Mouse (Mus musculus): ENCODE data around the gene Rbm5. TPM values are rescaled to one million over a fixed set of nuclear protein-coding genes. Genes with fewer than 3 reads are reported as not detected.

Rbm5 gene
- polyA plus RNA-seq (2012; rRNA removed) = 18.1 and 30.1 TPM in 2 replicates

DNA sequence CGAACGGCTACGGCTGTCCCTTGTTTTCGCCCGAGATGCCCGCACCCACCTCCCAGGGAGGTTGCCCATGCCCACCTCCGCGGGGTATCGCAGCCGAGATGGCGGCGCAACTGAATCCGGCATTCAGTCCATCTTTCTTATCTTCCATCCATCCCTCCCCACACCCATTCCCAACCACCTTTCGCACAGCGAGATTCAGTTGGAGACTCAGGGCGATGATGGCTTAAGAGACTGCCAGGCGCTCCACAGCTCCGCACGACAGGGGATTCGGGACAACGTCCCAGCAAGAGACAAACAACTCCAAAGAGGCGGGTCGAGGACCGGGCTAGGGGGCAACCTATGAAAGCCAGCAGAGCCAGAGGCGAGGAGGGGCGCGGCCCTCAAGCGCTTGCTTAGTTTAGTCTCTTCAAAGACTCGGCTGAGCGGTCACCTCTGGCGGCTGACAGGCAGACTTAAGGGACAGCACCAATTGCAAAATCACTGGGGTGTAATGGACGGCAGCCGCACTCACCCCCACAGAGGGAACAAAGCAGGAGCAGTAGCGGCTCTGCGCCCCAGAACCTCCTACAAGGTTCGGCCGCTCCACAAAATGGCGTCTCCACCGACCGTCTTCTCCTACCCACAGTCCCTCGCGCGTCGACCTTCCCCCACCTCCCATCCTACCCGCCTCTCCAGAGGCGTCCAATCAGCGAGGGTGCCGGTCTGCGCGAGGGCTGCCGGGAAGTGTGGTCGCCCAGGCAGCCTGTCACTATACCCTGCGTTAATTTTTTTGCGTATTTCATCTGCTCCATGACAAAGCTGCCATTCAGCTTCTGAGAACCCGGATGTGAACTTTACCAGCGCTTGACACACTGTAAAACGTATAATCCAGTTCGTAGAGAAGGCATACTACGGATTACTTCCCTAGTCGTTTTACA, at the start of gene Rbm5:
TSS of gene Rbm5 (minus strand) at position 623 of the 917 bp plus-strand sequence.

DNA sequence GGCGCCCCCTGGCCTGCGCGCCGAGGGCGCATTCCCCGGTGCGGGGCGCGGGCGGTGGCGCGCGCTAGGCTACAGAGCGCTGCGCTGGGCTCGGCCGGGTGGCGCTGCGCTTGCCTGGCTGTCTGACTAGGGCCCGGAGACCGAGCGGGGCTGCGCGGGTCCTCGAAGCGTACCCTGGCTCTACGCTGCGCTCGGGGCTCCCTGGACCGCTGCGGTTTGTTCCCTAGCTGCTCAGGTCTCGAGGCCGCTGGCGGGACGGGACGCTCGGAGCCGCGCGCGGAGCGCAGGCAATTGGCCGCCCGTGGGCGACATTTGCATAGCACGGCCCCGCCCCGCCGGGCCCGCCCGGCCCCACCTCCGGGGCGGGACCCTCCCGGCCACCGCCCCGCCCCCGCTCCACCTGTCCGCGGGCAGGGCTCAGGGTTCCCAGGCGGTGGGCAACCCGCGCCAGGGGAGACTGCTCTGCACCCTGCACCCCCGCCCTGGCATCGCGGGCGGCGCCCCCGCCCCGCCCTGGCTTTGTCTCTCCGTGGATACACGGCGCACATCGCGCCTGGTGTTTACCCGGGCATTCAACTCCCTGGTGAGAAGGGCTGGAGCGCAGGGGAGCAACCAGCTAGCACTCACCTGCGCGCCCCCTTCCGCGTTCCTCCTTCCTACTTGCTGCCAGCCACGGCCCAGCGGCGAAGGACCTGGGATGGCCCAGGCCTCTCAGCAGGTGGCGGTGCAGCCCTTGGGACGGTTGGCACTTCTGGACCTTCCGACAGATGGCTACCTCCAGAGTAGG, 60.9 kb downstream of the Rbm5 start, which contains the start of gene Sema3f:
TSS of gene Sema3f (minus strand) at position 779 of the 787 bp plus-strand sequence.

Other genes starting within 250 kb of the Rbm5 start
- 32.7 and 37.1 TPM in 2 replicates for gene Tmem115, start 237.1 kb downstream of the Rbm5 start, polyA plus RNA-seq (2012; rRNA removed)
- gene Cyb561d2, start 228.8 kb downstream of the Rbm5 start, polyA plus RNA-seq (2012; rRNA removed) = 25.6 and 37.6 TPM in 2 replicates
- 14.9 and 16.0 TPM in 2 replicates for gene Nprl2, start 228.8 kb downstream of the Rbm5 start, polyA plus RNA-seq (2012; rRNA removed)
- gene Zmynd10, start 223.7 kb downstream of the Rbm5 start, polyA plus RNA-seq (2012; rRNA removed) = 1.4 and 1.6 TPM in 2 replicates
- 6.2 and 7.0 TPM in 2 replicates for gene Rassf1, start 219.4 kb downstream of the Rbm5 start, polyA plus RNA-seq (2012; rRNA removed)
- gene Tusc2, start 207.7 kb downstream of the Rbm5 start, polyA plus RNA-seq (2012; rRNA removed) = 33.1 and 49.5 TPM in 2 replicates
- 32.6 and 36.0 TPM in 2 replicates for gene Hyal2, start 203.1 kb downstream of the Rbm5 start, polyA plus RNA-seq (2012; rRNA removed)
- gene Hyal1, start 194.1 kb downstream of the Rbm5 start, polyA plus RNA-seq (2012; rRNA removed) = 3.7 and 3.8 TPM in 2 replicates
- gene Naa80, start 192.1 kb downstream of the Rbm5 start, polyA plus RNA-seq (2012; rRNA removed) = 47.1 and 49.7 TPM in 2 replicates
- gene Hyal3, start 190.2 kb downstream of the Rbm5 start, polyA plus RNA-seq (2012; rRNA removed) = 0.41 and 0.94 TPM in 2 replicates
- 36.5 and 38.2 TPM in 2 replicates for gene Ifrd2, start 183.4 kb downstream of the Rbm5 start, polyA plus RNA-seq (2012; rRNA removed)
- gene Sema3b, start 161.8 kb downstream of the Rbm5 start, polyA plus RNA-seq (2012; rRNA removed) = 22.4 and 24.1 TPM in 2 replicates
- gene Gnai2, start 135.6 kb downstream of the Rbm5 start, polyA plus RNA-seq (2012; rRNA removed) = 139 and 164 TPM in 2 replicates
- 7.5 and 9.4 TPM in 2 replicates for gene Slc38a3, start 101.5 kb downstream of the Rbm5 start, polyA plus RNA-seq (2012; rRNA removed)
- 0.08 and 0.12 TPM in 2 replicates for gene Gnat1, start 91.3 kb downstream of the Rbm5 start, polyA plus RNA-seq (2012; rRNA removed)
- gene Sema3f, start 60.5 kb downstream of the Rbm5 start, polyA plus RNA-seq (2012; rRNA removed) = 78.9 and 92.8 TPM in 2 replicates
- gene Rbm6, start 102.2 kb upstream of the Rbm5 start, polyA plus RNA-seq (2012; rRNA removed) = 4.0 and 5.3 TPM in 2 replicates
- 38.1 and 50.7 TPM in 2 replicates for gene Mon1a, start 117.2 kb upstream of the Rbm5 start, polyA plus RNA-seq (2012; rRNA removed)
- gene Mst1r, start 135.9 kb upstream of the Rbm5 start, polyA plus RNA-seq (2012; rRNA removed) = 78.7 and 86.7 TPM in 2 replicates
- not detected in 2 replicates for gene Actl11, start 157.5 kb upstream of the Rbm5 start, polyA plus RNA-seq (2012; rRNA removed)
- 0.16 and 0.43 TPM in 2 replicates for gene Camkv, start 164.7 kb upstream of the Rbm5 start, polyA plus RNA-seq (2012; rRNA removed)
- 0.88 and 2.2 TPM in 2 replicates for gene Traip, start 179.1 kb upstream of the Rbm5 start, polyA plus RNA-seq (2012; rRNA removed)
- 24.3 and 29.0 TPM in 2 replicates for gene Uba7, start 204.5 kb upstream of the Rbm5 start, polyA plus RNA-seq (2012; rRNA removed)
- 0.04 TPM in 1 of 2 replicates, not detected in the other for gene Gm20661, start 212.1 kb upstream of the Rbm5 start, polyA plus RNA-seq (2012; rRNA removed)
- gene Inka1, start 214.9 kb upstream of the Rbm5 start, polyA plus RNA-seq (2012; rRNA removed) = 8.1 and 8.3 TPM in 2 replicates
- gene Cdhr4, start 221.5 kb upstream of the Rbm5 start, polyA plus RNA-seq (2012; rRNA removed) = 0.63 and 0.74 TPM in 2 replicates
- gene Gm20662, start 225.4 kb upstream of the Rbm5 start, polyA plus RNA-seq (2012; rRNA removed) = 0.10 TPM in 1 of 2 replicates, not detected in the other
- gene Ip6k1, start 231.5 kb upstream of the Rbm5 start, polyA plus RNA-seq (2012; rRNA removed) = 38.4 and 50.1 TPM in 2 replicates

All from stomach, adult 2 months (tissue).